Mouse (Mus musculus) 3134 (cell line): ENCODE results near the gene Ssu72.
"Not testable (repeated sequence)": the region's sequence is repeated elsewhere in the genome, so short reads cannot be mapped to it uniquely, and the experiment has no call there.

Experiments used
- DNase-seq: peaks from one replicate; pipeline ENCODE4 v3.0.0-alpha.2; 2011; ENCODE audit warnings: low spot score; ENCODE audit not compliant: insufficient read length; ENCODE audit errors: extremely low read depth

Gene Ssu72

GRCm38 (mm10) chr4:155696261-155697255, 8.0 kb upstream of the Ssu72 start:
- no peak for DNase-seq

- DNase-seq = no peak
Observed at GRCm38 (mm10) chr4:155700425-155700824, 4.2 kb upstream of the Ssu72 start.

GRCm38 (mm10) chr4:155703425-155703929, 1.1 kb upstream of the Ssu72 start:
- DNase-seq = no peak

GRCm38 (mm10) chr4:155705592-155705929, 961 bp downstream of the Ssu72 start:
- DNase-seq = no peak

- no peak for DNase-seq
Observed at GRCm38 (mm10) chr4:155708582-155708981, 4.0 kb downstream of the Ssu72 start.

- no peak for DNase-seq
Observed at GRCm38 (mm10) chr4:155708988-155709387, 4.4 kb downstream of the Ssu72 start.

GRCm38 (mm10) chr4:155710521-155711252, 6.1 kb downstream of the Ssu72 start:
- DNase-seq = no peak

GRCm38 (mm10) chr4:155721668-155722083, 17.1 kb downstream of the Ssu72 start:
- DNase-seq = no peak

- DNase-seq = no peak
Observed at GRCm38 (mm10) chr4:155727993-155728392, 23.4 kb downstream of the Ssu72 start.

- DNase-seq = no peak
Observed at GRCm38 (mm10) chr4:155733267-155733666, 28.7 kb downstream of the Ssu72 start.

GRCm38 (mm10) chr4:155734350-155734941, 29.8 kb downstream of the Ssu72 start, which contains the start of gene Tmem240:
Tmem240 (plus strand) TSS chr4:155734800.
- DNase-seq = peak; percentile 95

GRCm38 (mm10) chr4:155734951-155735702, 30.5 kb downstream of the Ssu72 start:
- DNase-seq = peak; percentile 62

- no peak for DNase-seq
Observed at GRCm38 (mm10) chr4:155735788-155736187, 31.2 kb downstream of the Ssu72 start.

- no peak for DNase-seq
Observed at GRCm38 (mm10) chr4:155736421-155736820, 31.8 kb downstream of the Ssu72 start.

GRCm38 (mm10) chr4:155738262-155738661, 33.7 kb downstream of the Ssu72 start:
- no peak for DNase-seq

- DNase-seq = no peak
Observed at GRCm38 (mm10) chr4:155739152-155739551, 34.6 kb downstream of the Ssu72 start.

- no peak for DNase-seq
Observed at GRCm38 (mm10) chr4:155739741-155740636, 35.4 kb downstream of the Ssu72 start.

GRCm38 (mm10) chr4:155740681-155741080, 36.1 kb downstream of the Ssu72 start:
- not testable (repeated sequence) for DNase-seq

GRCm38 (mm10) chr4:155742684-155743083, 38.1 kb downstream of the Ssu72 start:
- no peak for DNase-seq
